Mouse (Mus musculus) A20 (cell line): ENCODE data around the gene Brdt.

ENCODE experiments used
- DNase-seq: peaks from one replicate; pipeline ENCODE4 v3.0.0-alpha.2; 2011; ENCODE audit warnings: low read depth, low spot score

The Brdt gene

GRCm38 (mm10) chr5:107330916-107331421 lies at the start of gene Brdt:
Gene Brdt, plus strand, starts transcription at chr5:107331159.
- no peak for DNase-seq

GRCm38 (mm10) chr5:107282561-107283307 lies 48.2 kb upstream of the Brdt start:
- no peak for DNase-seq

GRCm38 (mm10) chr5:107283935-107284524 lies 46.9 kb upstream of the Brdt start:
- DNase-seq = no peak

- DNase-seq = no peak
Observed at GRCm38 (mm10) chr5:107285563-107285962, 45.4 kb upstream of the Brdt start.

GRCm38 (mm10) chr5:107287254-107287907 lies 43.6 kb upstream of the Brdt start:
- DNase-seq = peak; percentile 63

- DNase-seq = no peak
Observed at GRCm38 (mm10) chr5:107287908-107288267, 43.1 kb upstream of the Brdt start.

- no peak for DNase-seq
Observed at GRCm38 (mm10) chr5:107288427-107289233, 42.3 kb upstream of the Brdt start.

GRCm38 (mm10) chr5:107289234-107289764 lies 41.7 kb upstream of the Brdt start, which contains the start of gene Tgfbr3:
Gene Tgfbr3, minus strand, starts transcription at chr5:107289629.
- no peak for DNase-seq

GRCm38 (mm10) chr5:107289986-107290385 lies 41.0 kb upstream of the Brdt start:
- no peak for DNase-seq

- no peak for DNase-seq
Observed at GRCm38 (mm10) chr5:107294041-107294440, 36.9 kb upstream of the Brdt start.

GRCm38 (mm10) chr5:107295061-107295816 lies 35.7 kb upstream of the Brdt start:
- no peak for DNase-seq

- DNase-seq = no peak
Observed at GRCm38 (mm10) chr5:107295817-107296511, 35.0 kb upstream of the Brdt start.

GRCm38 (mm10) chr5:107296512-107297322 lies 34.2 kb upstream of the Brdt start:
- DNase-seq = no peak

GRCm38 (mm10) chr5:107298854-107299253 lies 32.1 kb upstream of the Brdt start:
- no peak for DNase-seq

GRCm38 (mm10) chr5:107303350-107303861 lies 27.6 kb upstream of the Brdt start:
- DNase-seq = peak; percentile 40

GRCm38 (mm10) chr5:107304117-107304825 lies 26.7 kb upstream of the Brdt start:
- DNase-seq = no peak

GRCm38 (mm10) chr5:107307432-107307831 lies 23.5 kb upstream of the Brdt start:
- no peak for DNase-seq

GRCm38 (mm10) chr5:107317141-107317540 lies 13.8 kb upstream of the Brdt start:
- no peak for DNase-seq
